Mouse (Mus musculus) small intestine, adult 10 weeks (tissue): ENCODE results near the gene Gm26602. TPM values are rescaled to one million over a fixed set of nuclear protein-coding genes. Genes with fewer than 3 reads are reported as not detected.

ENCODE experiments used
- polyA plus RNA-seq: library from polyadenylated mRNA; stranded (reverse); fragments of 350-450 nt; fragmentation: Illumina TruSeq; extraction: RNeasy Lipid Tissue Mini Kit (QIAGEN cat#74804); gene quantifications from one replicate; pipeline ENCODE4 v1.2.3, GENCODE M21; 2014; ENCODE audit warnings: low replicate concordance

Gm26602 gene
- polyA plus RNA-seq, result not detected

DNA sequence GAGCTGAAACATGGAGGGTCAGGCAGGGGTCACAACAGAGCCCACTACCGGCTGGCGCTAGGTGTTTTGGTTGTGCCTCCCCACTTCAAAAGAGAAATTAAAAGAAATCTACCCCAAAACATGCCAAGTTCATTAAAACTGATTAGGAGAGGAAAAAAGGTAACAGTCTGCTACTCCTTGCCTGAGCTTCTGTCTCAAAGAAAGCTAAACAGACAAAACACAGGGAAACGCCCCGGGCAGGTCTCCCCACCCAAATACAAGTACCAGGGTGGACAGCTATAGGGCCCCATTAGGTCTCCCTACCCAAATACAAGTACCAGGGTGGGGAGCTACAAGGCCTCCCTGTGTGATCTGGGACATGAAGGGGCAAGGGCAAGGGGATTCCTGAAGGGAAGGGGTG, at the start of gene Gm26602:
Gene Gm26602 (plus strand): TSS at position 301 of the 400 bp plus-strand sequence.

DNA sequence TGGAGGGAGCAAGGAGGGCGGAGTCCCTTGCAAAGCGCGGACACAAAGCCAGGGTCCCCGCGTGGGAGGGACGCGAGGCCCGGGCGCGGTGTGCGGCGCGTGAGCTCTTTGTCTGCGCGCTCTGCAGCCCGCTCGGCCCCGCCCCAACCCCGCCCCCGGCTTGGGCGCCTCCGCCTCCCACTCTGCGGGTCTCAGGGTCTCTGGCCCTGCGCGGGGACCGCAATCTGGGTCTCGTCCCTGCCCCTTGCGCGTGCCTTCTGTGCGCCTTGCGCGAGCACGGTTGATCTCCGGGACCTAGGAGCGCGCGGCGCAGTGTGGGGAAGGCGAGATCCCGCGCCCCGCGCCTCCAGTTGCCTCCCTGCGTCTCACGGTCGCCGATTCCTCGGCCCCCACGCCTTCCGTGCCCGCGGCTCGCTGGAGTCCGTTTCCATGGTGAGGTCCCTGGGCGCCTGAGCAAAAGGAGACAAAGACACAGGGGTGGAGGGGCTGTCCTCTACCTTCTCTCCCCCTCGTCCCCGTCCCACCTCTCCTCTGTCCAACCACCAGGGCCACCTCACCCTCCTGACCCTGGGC, 36.3 kb upstream of the Gm26602 start, which contains the start of the genes Prtn3 and Plppr3:
Gene Prtn3 (plus strand): TSS at position 187 of the 573 bp plus-strand sequence.
Gene Plppr3 (minus strand): TSS at position 345 of the 573 bp plus-strand sequence.

DNA sequence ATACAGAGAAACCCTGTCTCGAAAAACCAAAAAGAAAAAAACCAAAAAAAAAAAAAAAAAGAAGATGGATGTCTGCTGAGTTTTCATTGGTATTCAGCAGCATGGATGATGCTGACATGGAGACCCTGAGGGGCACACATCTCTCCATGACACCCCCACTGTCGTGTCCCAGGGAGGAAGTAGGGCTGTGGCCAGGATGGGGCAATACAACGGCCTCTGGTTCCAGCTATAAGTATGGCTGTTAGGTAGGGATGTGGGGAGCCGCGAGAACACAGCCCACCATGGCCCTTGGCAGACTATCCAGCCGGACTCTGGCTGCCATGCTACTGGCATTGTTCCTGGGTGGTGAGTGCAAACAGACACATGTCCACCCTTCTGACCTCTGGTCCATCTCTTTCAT, 24.6 kb upstream of the Gm26602 start, which contains the start of gene Elane:
Gene Elane (plus strand): TSS at position 194 of the 400 bp plus-strand sequence.

DNA sequence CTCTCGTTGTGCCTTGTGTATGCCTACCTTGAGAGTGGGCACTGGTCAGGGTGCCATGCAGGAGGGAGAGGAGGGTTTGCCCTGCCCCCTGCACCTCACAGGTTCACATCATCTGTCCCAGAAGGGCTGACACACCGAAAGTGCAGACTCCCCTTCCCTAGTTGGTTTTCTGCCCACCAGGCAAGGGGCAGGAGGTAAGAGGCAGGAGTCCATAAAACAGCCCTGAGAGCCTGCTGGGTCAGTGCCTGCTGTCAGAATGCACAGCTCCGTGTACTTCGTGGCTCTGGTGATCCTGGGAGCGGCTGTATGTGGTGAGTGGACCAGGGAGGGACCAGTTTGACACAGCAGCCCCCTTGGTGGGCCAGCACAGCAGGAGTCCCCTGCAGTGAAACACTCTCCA, 20.0 kb upstream of the Gm26602 start, which contains the start of gene Cfd:
Gene Cfd (plus strand): TSS at position 184 of the 400 bp plus-strand sequence.

GRCm38 (mm10) chr10:79908167-79909091, 2.2 kb upstream of the Gm26602 start, which contains the start of gene Med16:
TSS of gene Med16 (minus strand) at chr10:79908923.

GRCm38 (mm10) chr10:79916808-79917531, 6.3 kb downstream of the Gm26602 start, which contains the start of gene Kiss1r:
TSS of gene Kiss1r (plus strand) at chr10:79916971.

GRCm38 (mm10) chr10:79920958-79921535, 10.4 kb downstream of the Gm26602 start, which contains the start of gene R3hdm4:
TSS of gene R3hdm4 (minus strand) at chr10:79921208.

DNA sequence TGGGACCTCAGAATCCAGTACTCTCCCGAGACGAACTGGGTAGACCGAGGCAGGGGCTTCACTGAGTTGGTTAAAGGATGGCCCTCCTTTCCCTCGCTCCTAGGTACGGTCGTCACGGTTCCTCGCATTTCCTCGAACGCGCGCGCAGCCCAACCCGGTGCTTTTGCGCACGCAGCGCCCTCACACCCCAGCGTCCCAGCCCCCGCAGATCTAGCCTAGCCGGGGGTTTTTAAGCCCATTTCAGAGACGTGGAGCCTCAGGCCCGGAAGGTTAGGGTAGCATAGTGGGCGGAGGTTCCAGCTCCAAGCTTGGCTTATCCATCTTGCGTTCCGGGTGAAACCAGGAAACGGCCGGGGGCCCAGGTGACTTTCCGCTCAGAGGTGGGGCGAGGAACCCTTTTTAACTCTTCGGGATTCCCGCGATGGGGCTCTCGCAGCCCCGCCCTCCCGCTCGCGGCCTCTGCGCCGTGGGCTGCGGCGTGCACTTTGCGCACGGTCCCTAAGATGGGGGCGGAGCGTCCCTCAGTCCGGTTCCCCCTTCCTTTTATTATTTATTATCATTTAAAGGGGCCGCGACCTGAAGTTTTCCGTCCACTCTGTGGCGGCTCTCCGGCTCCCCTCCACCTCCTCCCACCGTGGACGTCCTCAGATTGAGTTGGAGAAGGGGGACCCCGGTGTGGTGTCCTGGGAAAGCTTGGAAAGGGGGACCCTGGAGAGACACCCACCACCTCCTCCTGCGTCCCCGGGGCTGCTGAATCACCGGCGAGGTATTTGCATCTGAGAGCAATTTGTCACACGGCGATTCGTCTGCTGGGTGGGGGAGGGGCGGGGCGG, 16.1 kb downstream of the Gm26602 start, which contains the start of gene Arid3a:
Gene Arid3a (plus strand): TSS at position 553 of the 833 bp plus-strand sequence.

GRCm38 (mm10) chr10:79959847-79960601, 49.4 kb downstream of the Gm26602 start, which contains the start of gene Wdr18:
TSS of gene Wdr18 (plus strand) at chr10:79960152.

Other genes starting within 250 kb of the Gm26602 start
- gene Madcam1, start 246.3 kb upstream of the Gm26602 start, polyA plus RNA-seq, result not detected
- gene Tpgs1, start 241.5 kb upstream of the Gm26602 start, polyA plus RNA-seq, result not detected
- gene Cdc34, start 228.7 kb upstream of the Gm26602 start, polyA plus RNA-seq, result not detected
- gene Gzmm, start 221.8 kb upstream of the Gm26602 start, polyA plus RNA-seq, result not detected
- 328 TPM for gene Bsg, start 206.4 kb upstream of the Gm26602 start, polyA plus RNA-seq
- not detected for gene Hcn2, start 194.2 kb upstream of the Gm26602 start, polyA plus RNA-seq
- not detected for gene Polrmt, start 164.3 kb upstream of the Gm26602 start, polyA plus RNA-seq
- gene Fgf22, start 155.8 kb upstream of the Gm26602 start, polyA plus RNA-seq, result not detected
- 0.41 TPM for gene Rnf126, start 143.9 kb upstream of the Gm26602 start, polyA plus RNA-seq
- 0.45 TPM for gene Fstl3, start 133.6 kb upstream of the Gm26602 start, polyA plus RNA-seq
- gene Prss57, start 119.9 kb upstream of the Gm26602 start, polyA plus RNA-seq, result not detected
- gene Palm, start 117.3 kb upstream of the Gm26602 start, polyA plus RNA-seq, result not detected
- 3.9 TPM for gene Misp, start 89.9 kb upstream of the Gm26602 start, polyA plus RNA-seq
- gene Ptbp1, start 56.4 kb upstream of the Gm26602 start, polyA plus RNA-seq, result 52.9 TPM
- not detected for gene Prtn3, start 36.4 kb upstream of the Gm26602 start, polyA plus RNA-seq
- gene Plppr3, start 36.2 kb upstream of the Gm26602 start, polyA plus RNA-seq, result not detected
- gene Elane, start 24.6 kb upstream of the Gm26602 start, polyA plus RNA-seq, result not detected
- 0.67 TPM for gene Cfd, start 20.0 kb upstream of the Gm26602 start, polyA plus RNA-seq
- 0.11 TPM for gene Med16, start 1.9 kb upstream of the Gm26602 start, polyA plus RNA-seq
- not detected for gene Kiss1r, start 6.1 kb downstream of the Gm26602 start, polyA plus RNA-seq
- gene R3hdm4, start 10.4 kb downstream of the Gm26602 start, polyA plus RNA-seq, result 1.5 TPM
- 2.3 TPM for gene Arid3a, start 16.2 kb downstream of the Gm26602 start, polyA plus RNA-seq
- 1.0 TPM for gene Wdr18, start 49.3 kb downstream of the Gm26602 start, polyA plus RNA-seq
- gene Grin3b, start 59.9 kb downstream of the Gm26602 start, polyA plus RNA-seq, result not detected
- 0.45 TPM for gene Tmem259, start 73.5 kb downstream of the Gm26602 start, polyA plus RNA-seq
- 1.9 TPM for gene Cnn2, start 77.7 kb downstream of the Gm26602 start, polyA plus RNA-seq
- 0.11 TPM for gene Abca7, start 85.6 kb downstream of the Gm26602 start, polyA plus RNA-seq
- gene Arhgap45, start 105.8 kb downstream of the Gm26602 start, polyA plus RNA-seq, result 0.19 TPM
- not detected for gene Polr2e, start 128.9 kb downstream of the Gm26602 start, polyA plus RNA-seq
- 27.2 TPM for gene Gpx4, start 136.3 kb downstream of the Gm26602 start, polyA plus RNA-seq
- 0.52 TPM for gene Sbno2, start 194.7 kb downstream of the Gm26602 start, polyA plus RNA-seq
- 3.0 TPM for gene Stk11, start 204.9 kb downstream of the Gm26602 start, polyA plus RNA-seq
- gene Atp5d, start 227.8 kb downstream of the Gm26602 start, polyA plus RNA-seq, result 1.8 TPM
- gene Cbarp, start 230.0 kb downstream of the Gm26602 start, polyA plus RNA-seq, result not detected
- gene Midn, start 237.4 kb downstream of the Gm26602 start, polyA plus RNA-seq, result 7.7 TPM